Mouse (Mus musculus): ENCODE measurements around the gene Slc25a28.

DNA sequence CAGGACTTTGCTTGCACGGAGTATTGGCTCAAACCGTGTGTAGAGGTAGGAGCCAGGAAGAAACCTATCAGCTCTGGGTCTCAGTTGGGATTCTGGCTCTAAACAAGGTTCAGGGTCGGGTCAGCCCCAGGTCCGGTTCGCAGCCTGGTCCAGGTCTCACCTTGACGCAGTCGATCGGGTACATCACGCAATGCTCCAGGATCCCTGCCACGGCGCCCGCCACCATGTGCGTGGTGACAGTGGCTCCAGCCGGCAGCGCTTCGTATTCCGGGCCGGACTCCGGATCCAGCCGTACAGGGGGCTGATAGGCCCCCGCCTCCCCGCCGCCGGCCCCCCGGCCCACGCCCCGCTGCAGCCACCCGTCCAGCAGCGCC, 378 bp downstream of the Slc25a28 start:
- TF ChIP-seq ZC3H11A (IDR thresholded peaks at IDR 0.05; ENCODE audit: borderline replicate concordance, low read depth, low read length) (no peak), MAFK (IDR thresholded peaks at IDR 0.05; ENCODE audit: insufficient read depth, low read depth, low read length) (no peak), CHD2 (IDR thresholded peaks at IDR 0.05; ENCODE audit: low read depth, low read length) (no peak), HCFC1 (IDR thresholded peaks at IDR 0.05; ENCODE audit: borderline replicate concordance, insufficient read depth, low read length) (no peak), ZNF384 (IDR thresholded peaks at IDR 0.05; ENCODE audit: low read depth, low read length) (no peak)
